Mouse (Mus musculus) thymus, adult 18-20 months (tissue): ENCODE measurements around the gene Olfr891.
"Not testable (repeated sequence)": the region's sequence is repeated elsewhere in the genome, so short reads cannot be mapped to it uniquely, and the experiment has no call there.

Source experiments
- DNase-seq, 2 experiments: peaks; one replicate each; pipeline ENCODE4 v3.0.0; 2022; ENCODE audit warnings: mixed read lengths in 2 of 2

Olfr891 gene

GRCm38 (mm10) chr9:38180721-38181120 is at the start of gene Olfr891:
Gene Olfr891, minus strand, starts transcription at chr9:38180821.
- DNase-seq = no peak

- no peak for DNase-seq
These were observed 37.1 kb upstream of the Olfr891 start, which contains the start of gene Olfr894 for GRCm38 (mm10) chr9:38217755-38218154. Gene Olfr894, plus strand, starts transcription at chr9:38218055.

GRCm38 (mm10) chr9:38208065-38208464 is 27.4 kb upstream of the Olfr891 start, which contains the start of gene Olfr893:
Gene Olfr893, plus strand, starts transcription at chr9:38208365.
- no peak for DNase-seq

- DNase-seq = not testable (repeated sequence)
These were observed 12.3 kb downstream of the Olfr891 start for GRCm38 (mm10) chr9:38168341-38168740.

- no peak for DNase-seq
These were observed 38.4 kb downstream of the Olfr891 start, which contains the start of gene Olfr890 for GRCm38 (mm10) chr9:38142217-38142616. Gene Olfr890, plus strand, starts transcription at chr9:38142517.
